Mouse (Mus musculus): ENCODE measurements around the gene C1d. TPM values are rescaled to one million over a fixed set of nuclear protein-coding genes. Genes with fewer than 3 reads are reported as not detected.
A peak's percentile ranks its signal among the peaks of the same experiment; 100 is the strongest.
"Not testable (repeated sequence)": the region's sequence is repeated elsewhere in the genome, so short reads cannot be mapped to it uniquely, and the experiment has no call there.

Gene C1d
- 10 to 100 TPM; 36.6 to 39.8 TPM for total RNA-seq (2021)

- DNase-seq (ENCODE audit: low spot score in 2 of 2) = peak; percentile 95 to 96
- intact Hi-C loops (cut with DNase I) = loop anchor here (5.0 kb wide), 1 partner anchor 100 kb away; the partner anchor contains the start of gene Ppp3r1
Measured at GRCm38 (mm10) chr11:17257443-17257842, at the start of gene C1d. C1d (plus strand) TSS chr11:17257579.

- peak; percentile 95 for DNase-seq (ENCODE audit: low spot score in 2 of 2)
- intact Hi-C loops (cut with DNase I) = loop anchor here (1.0 to 5.0 kb wide), 2 partner anchors 52 to 129 kb away; partner anchors contain the start of gene Ppp3r1
Measured at GRCm38 (mm10) chr11:17211258-17212140, 45.9 kb upstream of the C1d start, which contains the start of gene Pno1. Pno1 (minus strand) TSS chr11:17211568.

- intact Hi-C loops (cut with DNase I) = loop anchor here (5.0 kb wide), 1 partner anchor 130 kb away; no protein-coding TSS in a partner anchor
Measured at GRCm38 (mm10) chr11:17212141-17212495, 45.3 kb upstream of the C1d start.

GRCm38 (mm10) chr11:17212903-17213509, 44.4 kb upstream of the C1d start:
- no peak for DNase-seq (ENCODE audit: low spot score in 2 of 2)
- intact Hi-C loops (cut with DNase I) = loop anchor here (5.0 kb wide), 1 partner anchor 131 kb away; no protein-coding TSS in a partner anchor

More at GRCm38 (mm10) chr11:17212141-17212495, 45.3 kb upstream of the C1d start:
- no peak for DNase-seq (ENCODE audit: low spot score in 2 of 2)

GRCm38 (mm10) chr11:17215475-17215874, 41.9 kb upstream of the C1d start:
- no peak for DNase-seq (ENCODE audit: low spot score in 2 of 2)
- intact Hi-C loops (cut with DNase I) = no loop called here

- intact Hi-C loops (cut with DNase I) = no loop called here
- no peak for DNase-seq (ENCODE audit: low spot score in 2 of 2)
Measured at GRCm38 (mm10) chr11:17221126-17221525, 36.3 kb upstream of the C1d start.

GRCm38 (mm10) chr11:17232792-17233191, 24.6 kb upstream of the C1d start:
- intact Hi-C loops (cut with DNase I) = no loop called here
- no peak for DNase-seq (ENCODE audit: low spot score in 2 of 2)

- intact Hi-C loops (cut with DNase I) = no loop called here
- DNase-seq (ENCODE audit: low spot score in 2 of 2) = no peak
Measured at GRCm38 (mm10) chr11:17236449-17237037, 20.8 kb upstream of the C1d start.

- DNase-seq (ENCODE audit: low spot score in 2 of 2) = not testable (repeated sequence)
Measured at GRCm38 (mm10) chr11:17238598-17238997, 18.8 kb upstream of the C1d start.

GRCm38 (mm10) chr11:17248715-17249114, 8.7 kb upstream of the C1d start:
- intact Hi-C loops (cut with DNase I) = no loop called here
- no peak for DNase-seq (ENCODE audit: low spot score in 2 of 2)

More at GRCm38 (mm10) chr11:17238598-17238997, 18.8 kb upstream of the C1d start:
- intact Hi-C loops (cut with DNase I) = not testable (repeated sequence)

GRCm38 (mm10) chr11:17256813-17257365, 490 bp upstream of the C1d start:
- intact Hi-C loops (cut with DNase I) = loop anchor here (5.0 kb wide), 1 partner anchor 100 kb away; the partner anchor contains the start of gene Ppp3r1
- no peak for DNase-seq (ENCODE audit: low spot score in 2 of 2)

GRCm38 (mm10) chr11:17257861-17258260, 482 bp downstream of the C1d start:
- no peak for DNase-seq (ENCODE audit: low spot score in 2 of 2)
- intact Hi-C loops (cut with DNase I) = loop anchor here (5.0 kb wide), 1 partner anchor 101 kb away; the partner anchor contains the start of gene Ppp3r1

GRCm38 (mm10) chr11:17267176-17267575, 9.8 kb downstream of the C1d start:
- intact Hi-C loops (cut with DNase I) = no loop called here
- no peak for DNase-seq (ENCODE audit: low spot score in 2 of 2)

- no peak for DNase-seq (ENCODE audit: low spot score in 2 of 2)
- intact Hi-C loops (cut with DNase I) = no loop called here
Measured at GRCm38 (mm10) chr11:17268801-17269200, 11.4 kb downstream of the C1d start.

GRCm38 (mm10) chr11:17279959-17280358, 22.6 kb downstream of the C1d start:
- DNase-seq (ENCODE audit: low spot score in 2 of 2) = peak in 1 of 2 experiments; percentile 26
- intact Hi-C loops (cut with DNase I) = loop anchor here (5.0 to 10.0 kb wide), 2 partner anchors 1587 to 1745 kb away; no protein-coding TSS in a partner anchor

GRCm38 (mm10) chr11:17284055-17284454, 26.7 kb downstream of the C1d start:
- DNase-seq (ENCODE audit: low spot score in 2 of 2) = no peak
- intact Hi-C loops (cut with DNase I) = loop anchor here (10.0 kb wide), 1 partner anchor 1741 kb away; no protein-coding TSS in a partner anchor

GRCm38 (mm10) chr11:17288884-17289283, 31.5 kb downstream of the C1d start:
- intact Hi-C loops (cut with DNase I) = loop anchor here (10.0 kb wide), 1 partner anchor 1736 kb away; no protein-coding TSS in a partner anchor
- no peak for DNase-seq (ENCODE audit: low spot score in 2 of 2)

- intact Hi-C loops (cut with DNase I) = no loop called here
- peak; percentile 46 to 56 for DNase-seq (ENCODE audit: low spot score in 2 of 2)
Measured at GRCm38 (mm10) chr11:17306007-17306891, 48.9 kb downstream of the C1d start.
